In genomic region chr7:125562413-125562812, GRCm38 (mm10) we compare ENCODE assay signal across 29 mouse cellular contexts. TPM values are rescaled to one million over a fixed set of nuclear protein-coding genes. Genes with fewer than 3 reads are reported as not detected.
A peak's percentile ranks its signal among the peaks of the same experiment; 100 is the strongest.
DNase-seq lines count a peak whose midpoint lies in the region; ATAC-seq lines count a peak whose summit lies in the region.
"Had no signal": no experiment of that assay in that cellular context is flagged by ENCODE, and none has a peak within 500 bp of the region (broad histone marks: within the 10 kb centered on the region; RNA-seq: fewer than 3 reads in every experiment).

No protein-coding gene starts in this region.

- H3K9ac ChIP-seq in heart, embryonic 12.5 days = no peak overlapping the region
- H3K9ac ChIP-seq: hindbrain, embryonic 14.5 days; kidney, embryonic 15.5 days; liver, embryonic 14.5 days; midbrain, embryonic 13.5 days; neural tube, embryonic 15.5 days; stomach, embryonic 15.5 days had no signal

- H3K27ac ChIP-seq in heart, embryonic 12.5 days (ENCODE audit: poor library complexity, severe bottlenecking) = no peak overlapping the region
- 0 out of 2 replicates have a peak overlapping the region, but pooled peaks have one; percentile 1 for H3K27ac ChIP-seq in limb, embryonic 10.5 days
- H3K27ac ChIP-seq: hindbrain, embryonic 14.5 days; kidney, embryonic 15.5 days; liver, embryonic 14.5 days; midbrain, embryonic 13.5 days; neural tube, embryonic 15.5 days; stomach, embryonic 15.5 days had no signal

- DNase-seq in heart, adult 11 months = peak; percentile 90
- DNase-seq in 3T3-L1 (ENCODE audit: low read depth, low spot score) = peak; percentile 38
- peak; percentile 28 for DNase-seq in adipocyte (ENCODE audit: low spot score)
- no peak for DNase-seq in limb, embryonic 10.5 days (ENCODE audit: low spot score)
- DNase-seq in kidney, adult 8-10 months = no peak
- DNase-seq in MN1 (ENCODE audit: low spot score) = no peak
- DNase-seq: adrenal gland, postnatal 10 days; B cell, adult 2 months; cerebellum, adult 11-12 months; cerebellum, postnatal 10 days; kidney, adult 11 months; kidney, postnatal 4 days; layer of hippocampus, postnatal 36 days; left cerebral cortex, postnatal 4 days; liver; lung, adult 2 months; lung, postnatal 14 days; retina, postnatal 1 day; right cerebral cortex, postnatal 14 days; thymus, postnatal 14 days had no signal

- 69% methylated on average over 4 of the region's 4 CpGs for WGBS in heart, embryonic 12.5 days
- WGBS in limb, embryonic 10.5 days = 56% methylated on average over 4 of the region's 4 CpGs

- no peak overlapping the region for H3K4me2 ChIP-seq in heart, embryonic 12.5 days
- H3K4me2 ChIP-seq: heart, embryonic 11.5 days; hindbrain, embryonic 14.5 days; kidney, embryonic 15.5 days; midbrain, embryonic 13.5 days; neural tube, embryonic 15.5 days; stomach, embryonic 15.5 days had no signal

- no peaks in the 10 kb centered on the region for H3K9me3 ChIP-seq in heart, embryonic 12.5 days (replicated peaks)
- H3K9me3 ChIP-seq in limb, embryonic 10.5 days (replicated peaks) = no peaks in the 10 kb centered on the region
- H3K9me3 ChIP-seq: kidney, embryonic 15.5 days; midbrain, embryonic 13.5 days; neural tube, embryonic 15.5 days; stomach, embryonic 15.5 days had no signal

- ATAC-seq in heart, embryonic 12.5 days (ENCODE audit: insufficient number of reproducible peaks, low FRiP score) = no peak
- ATAC-seq: forebrain, embryonic 14.5 days; midbrain, embryonic 13.5 days had no signal

- H3K27me3 ChIP-seq in heart, embryonic 12.5 days (replicated peaks) = no peaks in the 10 kb centered on the region
- H3K27me3 ChIP-seq in limb, embryonic 10.5 days (ENCODE audit: low read depth, poor library complexity, severe bottlenecking) = no peaks in the 10 kb centered on the region
- H3K27me3 ChIP-seq: kidney, embryonic 15.5 days; midbrain, embryonic 13.5 days; neural tube, embryonic 15.5 days; stomach, embryonic 15.5 days had no signal

- no peak overlapping the region for H3K4me3 ChIP-seq in heart, embryonic 12.5 days
- no peak overlapping the region for H3K4me3 ChIP-seq in limb, embryonic 10.5 days
- H3K4me3 ChIP-seq: kidney, embryonic 15.5 days; midbrain, embryonic 13.5 days; neural tube, embryonic 15.5 days; stomach, embryonic 15.5 days had no signal

- H3K4me1 ChIP-seq in heart, embryonic 12.5 days (replicated peaks) = peaks cover 24% of the 10 kb centered on the region
- peaks cover 17% of the 10 kb centered on the region for H3K4me1 ChIP-seq in limb, embryonic 10.5 days
- H3K4me1 ChIP-seq: midbrain, embryonic 13.5 days had no signal

- no peaks in the 10 kb centered on the region for H3K36me3 ChIP-seq in heart, embryonic 12.5 days
- H3K36me3 ChIP-seq in limb, embryonic 10.5 days = no peaks in the 10 kb centered on the region
- H3K36me3 ChIP-seq: midbrain, embryonic 13.5 days; neural tube, embryonic 15.5 days; stomach, embryonic 15.5 days had no signal

RNA-seq across cellular contexts. Expression of gene Il4ra, which starts 10.5 kb away (rescaled TPM):
- 3.5 and 3.8 TPM in 2 replicates for polyA plus RNA-seq in heart, embryonic 12.5 days (2016; fragmentation: Nextera tagmentation; extraction: Ambion mirVana)
- 3.1 and 4.2 TPM in 2 replicates for polyA plus RNA-seq in limb, embryonic 10.5 days (2016; fragmentation: Nextera tagmentation; extraction: Ambion mirVana)

RNA-seq across cellular contexts. Expression of gene Il21r, which starts 40.8 kb away (rescaled TPM):
- polyA plus RNA-seq in heart, embryonic 12.5 days (2016; fragmentation: Nextera tagmentation; extraction: Ambion mirVana) = 0.18 and 0.23 TPM in 2 replicates
- 0.19 and 0.21 TPM in 2 replicates for polyA plus RNA-seq in limb, embryonic 10.5 days (2016; fragmentation: Nextera tagmentation; extraction: Ambion mirVana)

Comparison
In these comparisons a context has a peak if more than half of its experiments do, and no peak if none do; other contexts are left out.
1. DNase-seq: peak in heart, adult 11 months (single experiment), 3T3-L1 (single experiment) and adipocyte (single experiment); none in limb, embryonic 10.5 days (single experiment), kidney, adult 8-10 months (0 of 2) and MN1 (single experiment).